Mouse (Mus musculus) myocyte (in vitro differentiated cells): Measurements from ENCODE around the gene Samd7.

ENCODE experiments used
- CEBPB ChIP-seq: IDR thresholded peaks from 2 replicates; pipeline ENCODE4 v1.6.1; 2011; ENCODE audit warnings: mild to moderate bottlenecking, moderate library complexity; ENCODE audit not compliant: poor library complexity, insufficient read depth, severe bottlenecking
- E2F4 ChIP-seq: IDR thresholded peaks from one replicate; pipeline ENCODE4 v1.6.1; 2011; ENCODE audit warnings: mild to moderate bottlenecking, control low read depth, moderate library complexity; ENCODE audit not compliant: insufficient read depth
- MAX ChIP-seq: IDR thresholded peaks from one replicate; pipeline ENCODE4 v1.6.1; 2011; ENCODE audit warnings: low read depth, mild to moderate bottlenecking, control low read depth
- MYOD1 ChIP-seq, 3 experiments: IDR thresholded peaks; one replicate each; pipeline ENCODE4 v1.6.1; 2011; ENCODE audit warnings: control low read depth in 2 of 3, low read depth in 2 of 3, mild to moderate bottlenecking in 2 of 3, moderate library complexity in 1 of 3; ENCODE audit not compliant: insufficient read length in 2 of 3, control insufficient read depth in 1 of 3
- MYOG ChIP-seq, 3 experiments: IDR thresholded peaks; one replicate each; pipeline ENCODE4 v1.6.1; 2011; ENCODE audit warnings: control low read depth in 2 of 3, low read depth in 2 of 3, mild to moderate bottlenecking in 2 of 3; ENCODE audit not compliant: insufficient read length in 2 of 3, control insufficient read depth in 1 of 3, insufficient read depth in 1 of 3
- POLR2A ChIP-seq: IDR thresholded peaks from one replicate; pipeline ENCODE4 v1.6.1; 2011; ENCODE audit warnings: low read depth, mild to moderate bottlenecking, control low read depth, moderate library complexity; ENCODE audit not compliant: insufficient read length
- POLR2AphosphoS2 ChIP-seq: IDR thresholded peaks from one replicate; pipeline ENCODE4 v1.6.1; 2011; ENCODE audit warnings: low read depth, control low read depth; ENCODE audit not compliant: insufficient read length
- REST ChIP-seq: IDR thresholded peaks from one replicate; pipeline ENCODE4 v1.6.1; 2011; ENCODE audit warnings: mild to moderate bottlenecking, control low read depth, moderate library complexity; ENCODE audit not compliant: insufficient read depth, insufficient read length
- SRF ChIP-seq: IDR thresholded peaks from one replicate; pipeline ENCODE4 v1.6.1; 2011; ENCODE audit warnings: low read depth; ENCODE audit not compliant: control insufficient read depth, insufficient read length
- TCF12 ChIP-seq: IDR thresholded peaks from one replicate; pipeline ENCODE4 v1.6.1; 2011; ENCODE audit warnings: mild to moderate bottlenecking, control low read depth; ENCODE audit not compliant: poor library complexity, insufficient read depth, severe bottlenecking
- TCF3 ChIP-seq: IDR thresholded peaks from one replicate; pipeline ENCODE4 v1.6.1; 2011; ENCODE audit warnings: low read depth, control low read depth; ENCODE audit not compliant: insufficient read length
- USF1 ChIP-seq: IDR thresholded peaks from one replicate; pipeline ENCODE4 v1.6.1; 2011; ENCODE audit warnings: low read depth, mild to moderate bottlenecking, control low read depth, moderate library complexity

- TF ChIP-seq POLR2A = no peak
- no peak for TF ChIP-seq TCF12
- TF ChIP-seq REST = no peak
- TF ChIP-seq E2F4 = no peak
- TF ChIP-seq POLR2AphosphoS2 = no peak
- TF ChIP-seq MAX = no peak
- no peak for TF ChIP-seq USF1
- no peak for TF ChIP-seq CEBPB
- no peak for TF ChIP-seq SRF
- no peak for TF ChIP-seq MYOD1 (IDR thresholded peaks at IDR 0.05; ENCODE audit: control insufficient read depth in 1 of 3, insufficient read length in 2 of 3, low read depth in 2 of 3)
- TF ChIP-seq MYOG (IDR thresholded peaks at IDR 0.05; ENCODE audit: control insufficient read depth in 1 of 3, insufficient read depth in 1 of 3, insufficient read length in 2 of 3, low read depth in 2 of 3) = no peak
- TF ChIP-seq TCF3 = no peak
These were observed 3.2 kb upstream of the Samd7 start for GRCm38 (mm10) chr3:30742891-30743290.
